Mouse (Mus musculus) liver, embryonic 16.5 days (tissue): Measurements from ENCODE around the gene Pnn. TPM values are rescaled to one million over a fixed set of nuclear protein-coding genes. Genes with fewer than 3 reads are reported as not detected.

Experiments
- ATAC-seq: fragments of 200-750 bp; cut with Nextera tagmentation; 2 replicates; pipeline ENCODE4 v1.8.0; 2017; ENCODE audit warnings: low read depth, mild to moderate bottlenecking, moderate number of reproducible peaks, moderate library complexity
- H3K27ac ChIP-seq: fragments of 300-500 bp; sonication (generic); 2 replicates; pipeline ENCODE4 v1.5.1; 2014; ENCODE audit warnings: mild to moderate bottlenecking, low read length
- H3K27me3 ChIP-seq: fragments of 300-500 bp; sonication (generic); 2 replicates; pipeline ENCODE4 v1.6.1; 2014; ENCODE audit warnings: low read depth, low read length, mixed read lengths; ENCODE audit not compliant: control insufficient read depth, insufficient read depth
- H3K36me3 ChIP-seq: fragments of 300-500 bp; sonication (generic); 2 replicates; pipeline ENCODE4 v1.6.1; 2014; ENCODE audit warnings: mild to moderate bottlenecking; ENCODE audit not compliant: control insufficient read depth, insufficient read depth
- H3K4me1 ChIP-seq: fragments of 300-500 bp; sonication (generic); 2 replicates; pipeline ENCODE4 v1.6.1; 2014; ENCODE audit warnings: low read depth, low read length, mixed read lengths; ENCODE audit not compliant: control insufficient read depth
- H3K4me2 ChIP-seq: fragments of 300-500 bp; sonication (generic); 2 replicates; pipeline ENCODE4 v1.6.1; 2014; ENCODE audit warnings: low read depth, low read length, mixed read lengths
- H3K4me3 ChIP-seq: fragments of 300-500 bp; sonication (generic); 2 replicates; pipeline ENCODE4 v1.5.1; 2014; ENCODE audit warnings: low read depth, mild to moderate bottlenecking, low read length
- H3K9ac ChIP-seq: fragments of 300-500 bp; sonication (generic); 2 replicates; pipeline ENCODE4 v1.6.1; 2014; ENCODE audit warnings: low read depth, low read length
- H3K9me3 ChIP-seq: fragments of 300-500 bp; sonication (generic); replicated peaks from 2 replicates; pipeline ENCODE4 v1.6.1; 2016; ENCODE audit warnings: low read length; ENCODE audit not compliant: control insufficient read depth
- WGBS: fragments of 180-500 bp; shearing (Covaris S2); extraction: QIAGEN DNeasy Blood & Tissue Kit; methylation state at CpG from one replicate; pipeline ENCODE4 v1.1.7; 2014; ENCODE audit not compliant: insufficient replicate concordance; 5-methylcytosine and 5-hydroxymethylcytosine counted together
- polyA plus RNA-seq: library from polyadenylated mRNA; unstranded; fragments of >200 nt; fragmentation: Nextera tagmentation; extraction: Ambion mirVana; gene quantifications from 2 replicates; pipeline ENCODE4 v1.2.1, GENCODE M21; 2015

Gene Pnn
- polyA plus RNA-seq = 25.1 and 32.1 TPM in 2 replicates

- Histone ChIP-seq H3K4me3 (peak within 1 kb of the TSS; percentile 97), H3K27me3 (no peaks in the 10 kb centered on the region), H3K4me1 (peaks cover 10% of the 10 kb centered on the region), H3K4me2 (peak within 1 kb of the TSS; percentile 92), H3K9ac (peak within 1 kb of the TSS; percentile 98), H3K27ac (peak within 1 kb of the TSS; percentile 81), H3K36me3 (peaks cover 27% of the 10 kb centered on the region), H3K9me3 (no peaks in the 10 kb centered on the region)
- under 1% methylated on average over 43 of the region's 43 CpGs for WGBS
- ATAC-seq = peak; percentile 99
Measured at GRCm38 (mm10) chr12:59066448-59067077, at the start of gene Pnn. Pnn (plus strand) TSS chr12:59066884.

- Histone ChIP-seq H3K4me2 (no peak overlapping the region), H3K36me3 (peaks cover 12% of the 10 kb centered on the region), H3K9ac (no peak overlapping the region), H3K27ac (peak overlapping the region; percentile 48), H3K4me3 (no peak overlapping the region), H3K9me3 (no peaks in the 10 kb centered on the region), H3K27me3 (no peaks in the 10 kb centered on the region), H3K4me1 (peaks cover 8% of the 10 kb centered on the region)
- WGBS = 76% methylated on average over 8 of the region's 8 CpGs
- peak; percentile 50 for ATAC-seq
Measured at GRCm38 (mm10) chr12:59017970-59018369, 48.7 kb upstream of the Pnn start.

GRCm38 (mm10) chr12:59019891-59020290, 46.8 kb upstream of the Pnn start:
- Histone ChIP-seq H3K27ac (no peak overlapping the region), H3K4me1 (peaks cover under 1% of the 10 kb centered on the region), H3K9ac (no peak overlapping the region), H3K9me3 (no peaks in the 10 kb centered on the region), H3K4me3 (no peak overlapping the region), H3K27me3 (no peaks in the 10 kb centered on the region), H3K36me3 (peaks cover 15% of the 10 kb centered on the region), H3K4me2 (no peak overlapping the region)
- 83% methylated on average over 2 of the region's 2 CpGs for WGBS
- ATAC-seq = no peak

- no peaks in the 10 kb centered on the region for H3K4me1 ChIP-seq
- no peak overlapping the region for H3K27ac ChIP-seq
- H3K36me3 ChIP-seq = peaks cover 15% of the 10 kb centered on the region
- ATAC-seq = no peak
- H3K9me3 ChIP-seq = no peaks in the 10 kb centered on the region
- no peak overlapping the region for H3K4me3 ChIP-seq
- H3K9ac ChIP-seq = no peak overlapping the region
- no peak overlapping the region for H3K4me2 ChIP-seq
- WGBS = 70% methylated on average over 4 of the region's 4 CpGs
- no peaks in the 10 kb centered on the region for H3K27me3 ChIP-seq
Measured at GRCm38 (mm10) chr12:59021306-59021705, 45.4 kb upstream of the Pnn start.

GRCm38 (mm10) chr12:59032101-59032500, 34.6 kb upstream of the Pnn start:
- no peak overlapping the region for H3K4me3 ChIP-seq
- H3K27ac ChIP-seq = no peak overlapping the region
- 47% methylated on average over 5 of the region's 5 CpGs for WGBS
- H3K4me1 ChIP-seq = no peaks in the 10 kb centered on the region
- H3K4me2 ChIP-seq = no peak overlapping the region
- no peaks in the 10 kb centered on the region for H3K27me3 ChIP-seq
- no peak overlapping the region for H3K9ac ChIP-seq
- H3K36me3 ChIP-seq = peaks cover 4% of the 10 kb centered on the region
- ATAC-seq = 0 out of 2 replicates have a peak, but pooled peaks have one; percentile 32
- no peaks in the 10 kb centered on the region for H3K9me3 ChIP-seq

- Histone ChIP-seq H3K4me1 (peaks cover 9% of the 10 kb centered on the region), H3K27me3 (no peaks in the 10 kb centered on the region), H3K36me3 (peaks cover 13% of the 10 kb centered on the region), H3K9me3 (no peaks in the 10 kb centered on the region), H3K4me2 (peak overlapping the region; percentile 49), H3K27ac (no peak overlapping the region), H3K9ac (no peak overlapping the region), H3K4me3 (no peak overlapping the region)
- no peak for ATAC-seq
- 62% methylated on average over 10 of the region's 10 CpGs for WGBS
Measured at GRCm38 (mm10) chr12:59039162-59039970, 27.3 kb upstream of the Pnn start.

- H3K4me2 ChIP-seq = peak overlapping the region; percentile 49
- peaks cover 13% of the 10 kb centered on the region for H3K36me3 ChIP-seq
- peak overlapping the region; percentile 83 for H3K27ac ChIP-seq
- H3K27me3 ChIP-seq = no peaks in the 10 kb centered on the region
- H3K9me3 ChIP-seq = no peaks in the 10 kb centered on the region
- peak; percentile 85 for ATAC-seq
- H3K9ac ChIP-seq = no peak overlapping the region
- 3% methylated on average over 23 of the region's 23 CpGs for WGBS
- H3K4me3 ChIP-seq = peak overlapping the region; percentile 14
- peaks cover 9% of the 10 kb centered on the region for H3K4me1 ChIP-seq
Measured at GRCm38 (mm10) chr12:59039971-59040844, 26.5 kb upstream of the Pnn start.

GRCm38 (mm10) chr12:59040851-59041250, 25.8 kb upstream of the Pnn start:
- no peak overlapping the region for H3K9ac ChIP-seq
- no peaks in the 10 kb centered on the region for H3K27me3 ChIP-seq
- no peak overlapping the region for H3K4me3 ChIP-seq
- peak; percentile 41 for ATAC-seq
- no peak overlapping the region for H3K4me2 ChIP-seq
- H3K36me3 ChIP-seq = peaks cover 13% of the 10 kb centered on the region
- peak overlapping the region; percentile 83; the same call in 1 of the 2 replicates for H3K27ac ChIP-seq
- H3K9me3 ChIP-seq = no peaks in the 10 kb centered on the region
- 15% methylated on average over 7 of the region's 7 CpGs for WGBS
- peaks cover 9% of the 10 kb centered on the region for H3K4me1 ChIP-seq
